Mouse (Mus musculus): Measurements from ENCODE around the gene Gpatch4. TPM values are rescaled to one million over a fixed set of nuclear protein-coding genes. Genes with fewer than 3 reads are reported as not detected.
A peak's percentile ranks its signal among the peaks of the same experiment; 100 is the strongest.

The Gpatch4 gene
- 32.5 and 34.2 TPM in 2 replicates for polyA plus RNA-seq (2014; fragmentation: Nextera tagmentation; extraction: Ambion mirVana)

- Histone ChIP-seq H3K27me3 (ENCODE audit: control insufficient read depth, insufficient read depth, low read length) (no peaks in the 10 kb centered on the region), H3K9ac (ENCODE audit: low read length) (peak within 1 kb of the TSS; percentile 61), H3K27ac (ENCODE audit: low read depth, low read length) (no peak within 1 kb of the TSS), H3K4me1 (ENCODE audit: control insufficient read depth, insufficient read depth, low read length) (peaks cover 6% of the 10 kb centered on the region; the same call in 1 of the 2 replicates), H3K4me3 (ENCODE audit: low read depth, low read length) (peak within 1 kb of the TSS; percentile 75), H3K9me3 (ENCODE audit: control insufficient read depth, low read length) (no peaks in the 10 kb centered on the region), H3K4me2 (ENCODE audit: low read depth) (peak within 1 kb of the TSS; percentile 60), H3K36me3 (ENCODE audit: control insufficient read depth, insufficient read depth, low read length) (no peaks in the 10 kb centered on the region)
- 11% methylated on average over 36 of the region's 36 CpGs for WGBS
- DNase-seq (ENCODE audit: low spot score) (peak; percentile 86), ATAC-seq (ENCODE audit: insufficient read depth, low FRiP score, low TSS enrichment) (peak; percentile 69)
Observed at GRCm38 (mm10) chr3:88042661-88043421, at the start of gene Gpatch4. Gene Gpatch4 (plus strand): TSS chr3:88043108.

DNA sequence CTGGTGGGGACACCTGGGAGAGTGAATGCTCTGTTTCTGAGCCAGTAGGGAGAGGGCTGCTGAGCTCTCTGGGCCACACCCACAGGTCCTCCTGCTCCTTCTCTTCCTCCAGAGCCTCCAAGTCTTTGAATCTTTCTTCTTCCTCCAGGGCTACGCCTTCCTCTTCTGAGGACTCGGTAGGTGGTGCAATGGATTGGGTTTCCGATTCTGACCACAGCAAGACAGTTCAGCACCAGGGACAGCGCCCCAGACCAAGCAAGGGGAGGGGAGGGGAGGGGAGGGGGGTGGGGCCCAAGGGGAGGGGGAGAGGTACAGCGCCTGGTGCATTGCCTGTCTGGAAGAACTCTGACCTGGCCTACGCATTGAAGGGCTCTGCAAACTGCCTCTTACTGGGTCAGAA, 49.5 kb upstream of the Gpatch4 start:
- ATAC-seq (ENCODE audit: insufficient read depth, low FRiP score, low TSS enrichment), result no peak
- Histone ChIP-seq H3K4me1 (ENCODE audit: control insufficient read depth, insufficient read depth, low read length) (peaks cover 5% of the 10 kb centered on the region), H3K4me3 (ENCODE audit: low read depth, low read length) (no peak overlapping the region), H3K27me3 (ENCODE audit: control insufficient read depth, insufficient read depth, low read length) (peaks cover 58% of the 10 kb centered on the region), H3K27ac (ENCODE audit: low read depth, low read length) (no peak overlapping the region), H3K36me3 (ENCODE audit: control insufficient read depth, insufficient read depth, low read length) (no peaks in the 10 kb centered on the region), H3K4me2 (ENCODE audit: low read depth) (no peak overlapping the region), H3K9me3 (ENCODE audit: control insufficient read depth, low read length) (no peaks in the 10 kb centered on the region), H3K9ac (ENCODE audit: low read length) (no peak overlapping the region)
- WGBS, result 1% methylated on average over 5 of the region's 6 CpGs
- peak; percentile 66 for DNase-seq (ENCODE audit: low spot score)

DNA sequence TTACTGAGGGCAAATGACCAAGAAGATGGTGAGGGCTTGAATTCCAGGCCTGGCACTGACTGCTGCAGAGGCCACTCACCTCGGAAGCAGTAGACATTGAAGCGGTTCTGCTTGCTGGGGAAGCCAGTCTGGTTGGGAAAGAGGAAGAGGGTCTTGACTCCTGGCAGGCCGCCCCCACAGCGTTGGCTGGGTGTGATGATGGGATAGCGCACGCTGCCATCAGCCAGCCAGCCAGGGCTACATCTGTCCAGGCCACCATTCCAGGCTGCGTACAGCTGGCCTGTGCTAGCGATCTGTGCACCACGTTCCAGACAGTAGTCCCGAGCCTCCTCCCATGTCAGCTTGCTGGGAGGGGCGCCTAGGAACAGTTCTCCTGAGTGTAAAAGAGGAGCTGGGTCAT, 47.6 kb upstream of the Gpatch4 start:
- Histone ChIP-seq H3K4me2 (ENCODE audit: low read depth) (no peak overlapping the region), H3K27me3 (ENCODE audit: control insufficient read depth, insufficient read depth, low read length) (peaks cover 73% of the 10 kb centered on the region), H3K4me3 (ENCODE audit: low read depth, low read length) (no peak overlapping the region), H3K36me3 (ENCODE audit: control insufficient read depth, insufficient read depth, low read length) (no peaks in the 10 kb centered on the region), H3K9ac (ENCODE audit: low read length) (no peak overlapping the region), H3K4me1 (ENCODE audit: control insufficient read depth, insufficient read depth, low read length) (peaks cover 11% of the 10 kb centered on the region), H3K9me3 (ENCODE audit: control insufficient read depth, low read length) (no peaks in the 10 kb centered on the region), H3K27ac (ENCODE audit: low read depth, low read length) (no peak overlapping the region)
- no peak for DNase-seq (ENCODE audit: low spot score)
- WGBS, result 34% methylated on average over 11 of the region's 11 CpGs
- ATAC-seq (ENCODE audit: insufficient read depth, low FRiP score, low TSS enrichment), result no peak

DNA sequence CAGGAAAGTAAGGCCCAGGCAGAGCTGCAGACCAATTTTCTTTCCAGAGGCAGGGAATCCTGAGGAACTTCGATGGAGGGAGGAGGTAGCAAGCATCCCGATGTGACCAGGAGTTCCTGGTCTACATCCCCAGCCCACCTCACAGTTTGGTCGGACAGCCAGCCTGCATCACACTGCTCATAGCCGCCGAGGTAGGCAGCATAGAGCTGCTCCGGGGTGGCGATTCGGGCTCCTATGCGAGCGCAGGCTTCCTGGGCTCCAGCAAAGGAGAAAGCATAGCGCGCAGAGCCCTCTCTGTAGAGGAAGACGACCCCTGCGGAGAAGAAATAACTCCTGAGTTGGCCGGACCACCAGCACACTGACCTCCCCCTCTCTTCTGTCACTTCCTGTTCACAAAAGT, 46.5 kb upstream of the Gpatch4 start:
- no peak overlapping the region for H3K4me3 ChIP-seq (ENCODE audit: low read depth, low read length)
- no peaks in the 10 kb centered on the region for H3K9me3 ChIP-seq (ENCODE audit: control insufficient read depth, low read length)
- DNase-seq (ENCODE audit: low spot score) (no peak), ATAC-seq (ENCODE audit: insufficient read depth, low FRiP score, low TSS enrichment) (no peak)
- peaks cover 11% of the 10 kb centered on the region for H3K4me1 ChIP-seq (ENCODE audit: control insufficient read depth, insufficient read depth, low read length)
- under 1% methylated on average over 15 of the region's 15 CpGs for WGBS
- H3K27ac ChIP-seq (ENCODE audit: low read depth, low read length), result no peak overlapping the region
- no peaks in the 10 kb centered on the region for H3K36me3 ChIP-seq (ENCODE audit: control insufficient read depth, insufficient read depth, low read length)
- peaks cover 80% of the 10 kb centered on the region for H3K27me3 ChIP-seq (ENCODE audit: control insufficient read depth, insufficient read depth, low read length)
- no peak overlapping the region for H3K9ac ChIP-seq (ENCODE audit: low read length)
- peak overlapping the region; percentile 64 for H3K4me2 ChIP-seq (ENCODE audit: low read depth)

- H3K9me3 ChIP-seq (ENCODE audit: control insufficient read depth, low read length), result no peaks in the 10 kb centered on the region
- peaks cover 11% of the 10 kb centered on the region for H3K4me1 ChIP-seq (ENCODE audit: control insufficient read depth, insufficient read depth, low read length)
- H3K4me2 ChIP-seq (ENCODE audit: low read depth), result peak overlapping the region; percentile 64
- peak overlapping the region; percentile 29 for H3K4me3 ChIP-seq (ENCODE audit: low read depth, low read length)
- peak overlapping the region; percentile 22; the same call in 1 of the 2 replicates for H3K9ac ChIP-seq (ENCODE audit: low read length)
- ATAC-seq (ENCODE audit: insufficient read depth, low FRiP score, low TSS enrichment), result no peak
- no peak overlapping the region for H3K27ac ChIP-seq (ENCODE audit: low read depth, low read length)
- H3K36me3 ChIP-seq (ENCODE audit: control insufficient read depth, insufficient read depth, low read length), result no peaks in the 10 kb centered on the region
- DNase-seq (ENCODE audit: low spot score), result no peak
- H3K27me3 ChIP-seq (ENCODE audit: control insufficient read depth, insufficient read depth, low read length), result peaks cover 87% of the 10 kb centered on the region
- WGBS, result under 1% methylated on average over 48 of the region's 49 CpGs
Observed at GRCm38 (mm10) chr3:87996971-87997614, 45.8 kb upstream of the Gpatch4 start.

DNA sequence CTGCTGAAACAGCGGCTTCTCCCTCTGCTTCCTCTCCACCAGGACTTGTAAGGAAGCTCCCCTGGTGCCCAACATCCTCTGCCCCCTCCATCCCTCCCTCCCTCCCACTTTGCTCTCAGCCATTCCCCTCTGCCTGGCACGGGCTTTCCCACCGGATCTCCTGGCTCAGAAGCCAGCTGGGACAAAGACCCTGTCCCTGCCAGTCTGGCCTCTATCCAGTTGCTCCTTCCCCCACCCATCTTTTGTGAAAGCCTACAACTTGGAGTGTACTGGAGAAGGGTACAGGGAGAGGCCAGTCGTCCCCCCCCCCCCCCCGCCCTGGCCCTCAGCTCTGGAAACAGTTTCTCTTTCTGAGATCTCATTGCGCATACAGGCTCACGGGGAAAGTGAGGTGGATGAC, 44.2 kb upstream of the Gpatch4 start:
- no peak overlapping the region for H3K4me2 ChIP-seq (ENCODE audit: low read depth)
- ATAC-seq (ENCODE audit: insufficient read depth, low FRiP score, low TSS enrichment), result no peak
- H3K36me3 ChIP-seq (ENCODE audit: control insufficient read depth, insufficient read depth, low read length), result no peaks in the 10 kb centered on the region
- H3K27me3 ChIP-seq (ENCODE audit: control insufficient read depth, insufficient read depth, low read length), result peaks cover 97% of the 10 kb centered on the region
- no peak overlapping the region for H3K9ac ChIP-seq (ENCODE audit: low read length)
- 6% methylated on average over 7 of the region's 7 CpGs for WGBS
- H3K4me3 ChIP-seq (ENCODE audit: low read depth, low read length), result no peak overlapping the region
- no peak for DNase-seq (ENCODE audit: low spot score)
- no peaks in the 10 kb centered on the region for H3K9me3 ChIP-seq (ENCODE audit: control insufficient read depth, low read length)
- no peak overlapping the region for H3K27ac ChIP-seq (ENCODE audit: low read depth, low read length)
- peaks cover 11% of the 10 kb centered on the region for H3K4me1 ChIP-seq (ENCODE audit: control insufficient read depth, insufficient read depth, low read length)

GRCm38 (mm10) chr3:87999243-87999895, 43.5 kb upstream of the Gpatch4 start:
- peaks cover 93% of the 10 kb centered on the region for H3K27me3 ChIP-seq (ENCODE audit: control insufficient read depth, insufficient read depth, low read length)
- H3K9ac ChIP-seq (ENCODE audit: low read length), result no peak overlapping the region
- ATAC-seq (ENCODE audit: insufficient read depth, low FRiP score, low TSS enrichment) (no peak), DNase-seq (ENCODE audit: low spot score) (no peak)
- no peak overlapping the region for H3K27ac ChIP-seq (ENCODE audit: low read depth, low read length)
- WGBS, result under 1% methylated on average over 28 of the region's 38 CpGs
- H3K9me3 ChIP-seq (ENCODE audit: control insufficient read depth, low read length), result no peaks in the 10 kb centered on the region
- no peaks in the 10 kb centered on the region for H3K36me3 ChIP-seq (ENCODE audit: control insufficient read depth, insufficient read depth, low read length)
- peak overlapping the region; percentile 55 for H3K4me2 ChIP-seq (ENCODE audit: low read depth)
- peaks cover 11% of the 10 kb centered on the region for H3K4me1 ChIP-seq (ENCODE audit: control insufficient read depth, insufficient read depth, low read length)
- peak overlapping the region; percentile 33 for H3K4me3 ChIP-seq (ENCODE audit: low read depth, low read length)

GRCm38 (mm10) chr3:88000181-88000580, 42.7 kb upstream of the Gpatch4 start, which contains the start of gene Bcan:
Gene Bcan (minus strand): TSS chr3:88000230.
- ATAC-seq (ENCODE audit: insufficient read depth, low FRiP score, low TSS enrichment), result no peak
- H3K4me1 ChIP-seq (ENCODE audit: control insufficient read depth, insufficient read depth, low read length), result peaks cover 11% of the 10 kb centered on the region
- DNase-seq (ENCODE audit: low spot score), result no peak

More at GRCm38 (mm10) chr3:88000181-88000580, 42.7 kb upstream of the Gpatch4 start, which contains the start of gene Bcan:
- Histone ChIP-seq H3K9me3 (ENCODE audit: control insufficient read depth, low read length) (no peaks in the 10 kb centered on the region), H3K27ac (ENCODE audit: low read depth, low read length) (no peak within 1 kb of the TSS), H3K4me3 (ENCODE audit: low read depth, low read length) (peak within 1 kb of the TSS; percentile 33), H3K27me3 (ENCODE audit: control insufficient read depth, insufficient read depth, low read length) (peaks cover 85% of the 10 kb centered on the region), H3K9ac (ENCODE audit: low read length) (no peak within 1 kb of the TSS; the same call in 1 of the 2 replicates), H3K4me2 (ENCODE audit: low read depth) (peak within 1 kb of the TSS; percentile 55), H3K36me3 (ENCODE audit: control insufficient read depth, insufficient read depth, low read length) (no peaks in the 10 kb centered on the region)
- under 1% methylated on average over 39 of the region's 39 CpGs for WGBS
